Mouse (Mus musculus): Measurements from ENCODE around the gene Rps28.

DNA sequence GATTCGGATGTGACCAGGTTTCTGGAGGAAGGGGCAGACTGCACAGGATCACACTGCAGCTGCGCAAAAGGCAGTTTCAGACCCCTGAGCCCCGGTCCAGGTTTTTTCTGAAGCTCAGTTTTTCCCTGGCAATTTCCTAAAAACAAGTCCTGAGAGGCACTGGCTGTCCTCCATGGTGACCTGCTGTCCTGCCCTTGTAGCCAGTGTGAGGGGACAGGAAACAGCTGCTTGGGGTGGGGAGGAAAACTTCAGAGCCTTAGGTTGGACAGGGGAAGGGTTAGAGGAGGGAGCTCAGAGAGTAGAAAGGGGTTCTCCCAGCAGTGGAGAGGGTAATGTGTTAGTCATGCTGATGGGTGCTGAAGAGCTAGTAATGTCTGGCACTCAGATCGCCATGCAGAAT lies 11.4 kb downstream of the Rps28 start:
- TF ChIP-seq CTCF (IDR thresholded peaks at IDR 0.05; ENCODE audit: extremely low read depth, insufficient read depth, insufficient read length, insufficient replicate concordance) (no peak), POLR2A (IDR thresholded peaks at IDR 0.05; ENCODE audit: low read depth, low read length) (no peak)
